Mouse (Mus musculus) E14TG2a.4 (cell line): Measurements from ENCODE around the gene Vps51.

Experiments
- CTCF ChIP-seq: conservative IDR thresholded peaks from 2 replicates; pipeline ENCODE4 v1.5.1; 2014; ENCODE audit warnings: low read length
- POU5F1 ChIP-seq: IDR thresholded peaks from 2 replicates; pipeline ENCODE4 v1.6.1; 2014; ENCODE audit warnings: low read length, borderline replicate concordance

GRCm38 (mm10) chr19:6040002-6040401 is 37.0 kb downstream of the Vps51 start:
- TF ChIP-seq CTCF, result no peak
- no peak for TF ChIP-seq POU5F1
